Mouse (Mus musculus) gastrocnemius, adult 8-10 months (tissue): Measurements from ENCODE around the gene Zfp64. TPM values are rescaled to one million over a fixed set of nuclear protein-coding genes. Genes with fewer than 3 reads are reported as not detected.

Source experiments
- DNase-seq, 2 experiments: peaks; one replicate each; pipeline ENCODE4 v3.0.0; 2022; ENCODE audit warnings: low spot score in 2 of 2
- total RNA-seq, 4 experiments: library from RNA; stranded (reverse); gene quantifications; 2 replicates each; pipeline ENCODE4 v1.2.4; 2022

Gene Zfp64
- total RNA-seq, 4 experiments from 2014 or later: 6.8 to 10.1 (median 7.4) TPM

DNA sequence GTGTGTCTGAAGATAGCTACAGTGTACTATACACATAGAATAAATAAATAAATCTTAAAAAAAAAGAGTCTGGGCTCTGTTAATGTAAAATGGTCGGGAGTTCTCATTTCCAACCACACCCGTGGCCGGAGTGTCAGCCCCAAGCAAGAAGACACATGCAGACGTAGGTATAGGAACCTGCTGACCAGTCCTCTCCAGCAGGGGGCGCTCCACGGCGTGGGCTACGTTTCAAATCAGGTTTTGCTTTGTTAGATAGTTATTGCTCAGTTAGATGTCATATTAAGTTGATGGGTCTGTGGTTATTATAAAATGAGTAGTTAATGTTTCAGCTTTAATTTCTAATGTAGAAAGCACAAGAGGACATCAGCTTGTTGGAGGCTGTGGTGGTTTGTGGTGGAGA is 52.8 kb downstream of the Zfp64 start:
- DNase-seq: no peak

DNA sequence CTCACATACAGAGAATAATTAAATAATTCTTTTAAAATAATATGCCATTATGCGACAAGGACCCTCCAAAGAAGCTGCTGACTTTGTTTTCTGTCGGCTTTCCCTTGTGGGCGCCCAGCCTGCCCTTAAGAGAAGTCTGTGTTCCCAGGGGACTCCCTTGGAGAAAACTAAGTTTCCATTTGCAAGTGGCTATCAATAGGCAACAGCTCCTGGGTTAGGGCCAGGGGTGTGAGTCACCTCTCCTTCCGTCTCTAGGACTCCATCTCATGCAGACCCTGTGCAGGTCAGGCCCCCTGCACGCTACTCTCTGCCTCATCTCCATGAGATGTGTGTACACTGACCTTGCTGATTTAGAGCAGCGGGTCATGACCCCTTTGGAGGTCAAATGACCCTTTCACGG is 57.5 kb downstream of the Zfp64 start:
- DNase-seq: no peak

DNA sequence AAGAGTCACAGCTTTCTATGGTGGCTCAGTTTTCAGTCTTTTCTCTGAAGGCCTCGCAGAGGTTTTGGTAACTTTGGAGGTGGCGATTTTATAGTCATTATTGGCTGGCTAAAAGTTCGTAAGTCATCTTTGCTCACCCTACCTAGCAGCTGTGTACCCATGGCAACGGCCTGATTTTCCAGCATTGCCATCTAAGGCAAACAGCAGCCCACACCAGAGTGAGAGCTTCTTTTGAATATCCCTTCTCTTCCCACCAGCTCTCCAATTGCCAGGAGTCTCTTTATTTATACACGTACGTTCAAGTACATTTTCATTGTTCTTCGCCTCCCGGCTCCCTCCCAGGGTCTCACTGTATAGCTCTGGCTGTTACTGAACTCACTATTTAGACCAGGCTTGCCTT is 59.9 kb downstream of the Zfp64 start:
- DNase-seq: no peak

DNA sequence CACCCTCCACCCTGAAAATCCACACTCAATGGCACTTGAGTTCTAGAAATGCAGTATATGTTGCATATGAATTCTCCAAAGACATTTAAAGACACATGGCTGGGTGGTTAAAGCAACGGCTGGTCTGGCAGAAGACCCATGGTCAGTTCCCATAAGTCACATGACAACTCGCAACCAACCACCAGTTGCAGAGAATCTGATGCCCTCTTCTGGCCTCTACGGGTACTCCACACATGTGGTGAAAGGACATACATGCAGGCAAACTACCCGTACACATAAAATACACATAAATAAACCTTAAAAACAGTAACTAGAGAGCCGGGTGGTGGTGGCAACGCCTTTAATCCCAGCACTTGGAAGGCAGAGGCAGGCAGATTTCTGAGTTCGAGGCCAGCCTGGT is 60.6 kb downstream of the Zfp64 start:
- no peak for DNase-seq

DNA sequence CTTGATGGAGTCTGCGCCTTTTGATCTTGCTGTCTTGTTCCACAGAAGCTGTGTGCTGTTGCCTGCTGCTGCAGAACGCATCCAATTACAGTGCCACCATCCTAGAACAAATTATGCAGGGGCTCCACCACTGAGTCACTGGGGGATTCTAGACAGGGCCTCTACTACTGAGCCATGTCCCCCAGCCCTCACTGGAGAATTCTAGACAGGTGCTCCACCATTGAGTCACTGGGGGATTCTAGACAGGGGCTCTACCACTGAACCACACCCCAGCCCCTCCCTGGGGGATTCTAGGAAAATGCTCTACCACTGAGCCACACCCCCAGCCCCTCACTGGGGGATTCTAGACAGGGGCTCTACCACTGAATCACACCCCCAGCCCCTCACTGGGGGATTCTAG is 63.3 kb downstream of the Zfp64 start:
- DNase-seq: no peak

DNA sequence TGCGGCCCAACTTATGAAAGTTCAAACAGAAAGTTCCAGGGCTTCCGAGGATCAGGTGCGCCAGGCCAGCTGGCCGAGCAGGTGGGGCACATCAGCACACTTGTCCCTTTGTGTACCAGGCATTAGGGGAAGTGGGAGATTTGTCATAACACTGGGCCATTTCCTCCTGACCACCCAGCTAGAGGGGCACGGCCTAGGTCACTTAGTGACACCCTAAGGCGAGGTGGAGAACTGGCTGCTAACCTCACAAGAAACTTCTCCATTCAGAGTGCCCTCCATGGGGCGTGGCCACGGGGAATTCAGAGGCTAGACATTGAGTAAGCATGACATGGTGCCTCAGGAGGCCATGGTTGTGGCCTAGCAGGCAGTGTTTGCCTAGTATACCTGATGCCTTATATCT is 70.7 kb downstream of the Zfp64 start:
- no peak for DNase-seq

DNA sequence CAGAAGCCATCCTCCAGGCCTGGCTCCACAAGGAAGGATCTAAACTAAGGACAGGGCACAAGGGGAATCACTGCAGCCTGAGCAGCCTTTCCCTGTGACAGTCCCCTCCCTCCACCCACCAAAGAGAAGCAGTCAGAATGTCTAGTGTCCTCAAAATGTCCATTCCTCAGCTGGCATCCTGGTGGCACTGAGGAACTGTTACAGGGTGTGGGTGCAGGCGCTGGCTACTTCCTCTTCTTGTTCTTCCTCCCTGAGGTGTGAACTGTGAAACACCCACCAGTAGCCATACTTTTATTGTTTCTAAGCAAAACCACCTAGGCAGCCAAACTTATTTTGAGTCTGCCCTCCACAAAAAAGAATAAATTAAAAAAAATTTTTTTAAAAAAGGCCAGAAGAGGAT is 72.4 kb downstream of the Zfp64 start:
- DNase-seq: no peak

DNA sequence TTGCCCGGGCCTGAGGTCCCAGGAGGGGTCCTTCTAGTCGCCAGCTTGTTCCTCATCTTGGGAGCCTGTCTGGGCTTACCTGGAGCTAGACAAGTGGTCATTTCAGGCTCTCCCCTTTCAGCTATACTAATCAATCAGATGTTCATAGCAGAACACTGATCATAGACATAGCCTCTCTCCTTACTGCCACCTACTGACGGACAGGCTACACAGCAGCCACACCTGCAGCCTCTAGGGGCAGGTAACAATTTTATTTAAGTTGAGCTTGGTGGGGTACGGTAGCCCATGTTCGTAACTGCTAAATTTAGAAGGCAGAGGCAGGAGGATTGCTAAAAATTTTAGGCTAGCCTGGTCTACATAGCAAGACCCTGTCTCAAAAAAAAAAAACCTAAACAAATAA is 73.5 kb downstream of the Zfp64 start:
- DNase-seq: no peak

DNA sequence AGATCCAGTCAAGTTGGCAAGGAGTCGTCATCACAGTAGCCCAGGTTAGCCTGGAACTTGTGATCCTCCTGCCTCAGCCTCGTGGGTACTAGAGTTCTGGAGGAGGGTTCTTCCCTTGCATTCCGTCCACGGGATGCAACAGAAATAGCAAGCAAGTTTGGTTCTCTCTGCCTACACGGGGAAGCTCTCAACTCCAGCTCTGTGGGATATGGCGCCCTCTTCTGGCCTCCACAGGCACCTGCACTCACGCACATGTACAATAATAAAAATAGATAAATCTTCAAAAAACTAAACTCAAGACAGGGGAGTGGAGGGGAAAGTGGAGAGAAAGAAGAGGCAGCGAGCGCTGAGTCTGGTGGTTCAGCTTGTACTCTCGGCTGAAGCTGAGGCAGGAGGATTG is 75.8 kb downstream of the Zfp64 start:
- DNase-seq: no peak

DNA sequence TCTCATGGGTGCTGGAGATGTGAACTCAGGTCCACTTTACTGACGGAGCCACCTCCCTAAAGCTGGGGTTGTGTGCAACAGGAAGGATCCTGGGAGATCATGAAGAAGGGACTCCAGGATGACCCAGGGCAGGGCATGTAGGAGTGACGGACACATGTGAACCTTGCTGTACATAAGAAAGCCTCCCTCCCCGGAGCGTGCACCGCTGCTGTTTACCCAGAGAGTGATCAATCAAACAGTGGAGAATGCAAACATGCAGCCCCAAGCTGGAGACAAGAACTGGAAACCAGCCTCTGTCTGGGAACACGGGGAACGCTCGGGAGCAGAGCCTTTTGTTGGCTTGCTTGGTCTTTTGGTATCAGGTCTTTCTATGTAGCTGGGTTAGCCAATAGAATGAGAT is 76.7 kb downstream of the Zfp64 start:
- DNase-seq: no peak

DNA sequence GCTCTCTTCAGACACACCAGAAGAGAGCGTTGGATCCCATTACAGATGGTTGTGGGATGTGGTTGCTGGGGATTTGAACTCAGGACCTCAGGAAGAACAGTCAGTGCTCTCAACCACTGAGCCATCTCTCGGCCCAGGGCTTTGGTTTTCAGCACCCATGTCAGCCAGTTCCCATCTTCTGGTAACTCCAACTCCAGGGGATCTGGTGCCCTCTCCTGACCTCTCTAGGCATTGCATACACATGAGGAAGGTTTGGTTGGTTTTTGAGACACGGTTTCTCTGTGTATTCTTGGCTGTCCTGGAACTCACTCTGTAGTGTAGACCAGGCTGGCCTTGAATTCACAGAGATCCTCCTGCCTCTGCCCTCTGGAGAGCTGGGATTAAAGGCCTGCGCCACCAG is 77.2 kb downstream of the Zfp64 start:
- no peak for DNase-seq

DNA sequence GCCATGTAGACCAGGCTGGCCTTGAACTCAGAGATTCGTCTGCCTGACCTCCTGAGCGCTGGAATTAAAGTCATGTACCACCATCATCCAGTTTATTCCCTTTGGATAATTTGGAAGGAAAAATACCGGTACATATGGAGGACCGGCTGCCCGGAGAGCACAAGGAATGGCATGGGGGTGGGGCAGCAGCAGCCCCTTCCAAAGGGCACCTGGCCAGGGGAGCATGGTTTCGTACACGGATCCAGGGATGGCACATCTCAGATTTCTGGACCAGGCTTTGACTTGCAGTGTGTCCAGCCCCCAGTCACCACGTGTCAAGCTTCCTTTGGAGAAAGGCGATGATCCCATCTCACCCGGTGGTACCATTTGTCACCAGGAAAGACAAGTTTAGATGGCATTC is 78.8 kb downstream of the Zfp64 start:
- DNase-seq: no peak

DNA sequence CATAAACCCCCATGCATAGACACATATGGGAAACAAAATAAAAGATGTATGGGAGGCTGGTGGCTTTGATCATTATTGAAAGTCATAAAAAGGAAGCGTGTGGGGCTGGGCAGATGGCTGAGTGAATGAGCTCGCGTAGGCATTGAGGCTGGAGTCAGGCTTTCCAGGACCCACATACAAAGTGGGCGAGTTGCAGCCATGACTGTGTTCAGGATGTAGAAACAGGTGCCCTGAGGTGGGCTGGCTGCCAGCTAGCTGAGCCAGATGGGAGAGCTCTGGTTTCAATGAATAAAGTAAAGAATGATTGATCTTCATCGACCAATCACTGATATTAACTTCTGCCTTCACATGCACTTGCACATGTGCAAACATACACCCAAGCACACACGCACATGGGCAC is 80.9 kb downstream of the Zfp64 start:
- no peak for DNase-seq

DNA sequence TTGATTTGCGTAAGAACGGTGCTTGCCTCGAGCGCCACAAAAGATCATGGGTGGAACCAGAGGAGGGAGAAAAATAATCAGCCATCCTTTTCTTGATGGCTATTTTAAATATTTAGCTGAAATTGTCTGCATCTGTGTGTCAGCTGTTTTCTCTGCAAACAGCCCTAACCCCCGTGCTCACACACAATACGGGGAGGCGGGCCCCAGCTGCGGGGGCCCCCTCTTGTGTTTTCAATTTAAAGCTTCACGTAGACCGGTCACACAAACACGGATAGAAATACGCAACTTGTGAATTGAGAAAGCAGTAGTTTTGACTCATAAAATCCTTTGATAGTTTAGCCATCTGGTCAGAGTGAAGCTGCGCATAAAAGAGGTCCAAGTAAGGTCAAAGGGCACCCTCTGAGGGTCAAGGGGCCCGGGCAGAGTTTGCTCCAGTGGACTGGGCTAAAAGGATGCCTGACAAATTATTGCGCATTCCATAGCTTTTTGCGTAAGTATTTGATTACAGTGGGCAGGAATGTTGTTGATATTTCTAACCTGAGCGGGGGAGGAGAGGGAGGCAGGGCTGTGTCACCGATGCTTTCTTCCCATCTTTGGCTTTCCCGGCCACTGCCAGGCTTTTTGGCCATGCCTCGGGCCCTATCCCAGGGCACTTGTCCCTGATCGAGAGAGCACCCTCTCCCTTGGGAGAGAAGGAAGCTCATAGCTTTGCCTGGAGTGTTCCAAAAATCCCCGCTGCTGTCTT is 83.4 kb downstream of the Zfp64 start:
- no peak for DNase-seq

DNA sequence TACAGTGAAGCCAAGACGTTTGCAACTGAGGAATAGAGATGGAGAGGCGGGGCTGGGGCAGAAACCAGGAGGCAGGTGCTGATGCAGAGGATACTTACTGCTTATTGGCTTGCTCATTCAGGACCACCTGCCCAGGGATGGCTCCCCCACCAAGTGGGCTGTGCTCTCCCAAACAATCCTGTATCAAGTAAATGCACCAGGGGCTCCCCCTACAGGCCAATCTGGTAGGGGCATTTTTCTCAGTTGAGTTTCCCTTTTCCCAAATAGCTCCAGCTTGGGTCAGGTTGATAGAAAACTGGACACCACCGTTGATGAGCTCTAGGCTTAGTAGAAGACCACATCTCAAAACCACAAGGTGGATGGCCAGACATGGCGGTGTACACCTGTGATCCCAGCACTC is 84.9 kb downstream of the Zfp64 start:
- no peak for DNase-seq

DNA sequence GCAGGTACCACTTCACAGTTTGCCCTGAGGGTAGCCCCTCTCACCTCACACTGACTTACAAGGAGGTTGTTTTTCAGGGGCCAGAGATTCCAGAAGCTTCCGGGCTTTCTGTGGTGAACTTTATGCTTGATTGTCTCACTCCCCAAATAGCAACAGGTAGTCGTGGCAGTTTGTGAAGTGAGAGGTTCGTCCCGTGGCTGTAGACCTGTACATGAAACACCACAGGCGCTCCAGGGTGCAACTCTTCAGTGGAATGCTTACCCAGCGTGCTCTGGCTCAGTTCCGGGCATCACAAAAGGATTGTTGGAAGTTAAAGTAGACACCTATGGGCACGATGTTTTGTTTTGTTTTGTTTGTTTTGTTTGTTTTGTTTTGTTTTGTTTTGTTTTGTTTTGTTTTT is 88.4 kb downstream of the Zfp64 start:
- no peak for DNase-seq

DNA sequence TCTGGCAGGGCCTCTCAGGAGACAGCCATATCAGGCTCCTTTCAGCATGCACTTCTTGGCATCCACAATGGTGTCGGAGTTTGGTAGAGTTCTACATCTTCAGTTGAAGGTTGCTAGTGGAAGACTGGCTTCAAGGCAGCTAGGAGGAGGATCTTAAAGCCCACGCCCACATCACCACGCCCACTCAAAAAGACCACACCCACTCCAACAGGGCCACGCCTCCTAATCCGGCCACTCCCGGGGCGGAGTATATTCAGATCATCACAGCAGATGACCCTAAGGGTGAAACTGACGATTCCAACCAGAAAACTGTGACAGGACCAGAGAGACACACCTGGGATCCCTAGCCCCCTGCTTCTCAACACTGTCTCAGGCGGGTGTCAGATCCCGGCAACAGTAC is 89.0 kb downstream of the Zfp64 start:
- no peak for DNase-seq

DNA sequence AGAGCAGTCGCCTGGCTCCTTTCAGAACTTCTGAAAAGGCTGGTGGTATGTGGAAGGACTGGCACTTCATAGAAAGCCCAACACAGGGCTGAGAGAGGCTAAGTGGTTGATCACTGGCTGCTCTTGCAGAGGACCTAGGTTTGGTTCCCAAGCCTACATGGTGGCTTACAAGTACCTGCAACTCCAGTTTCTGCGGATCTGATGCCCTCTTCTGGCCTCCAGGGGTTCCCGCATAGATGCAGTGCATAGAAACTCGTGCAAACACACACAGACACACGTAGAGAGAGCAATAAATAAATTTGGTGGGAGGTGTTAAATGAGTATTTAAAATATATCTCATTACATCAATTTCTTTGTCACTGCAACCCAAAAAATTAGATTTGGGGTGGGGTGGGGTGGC is 90.5 kb downstream of the Zfp64 start:
- DNase-seq: no peak

DNA sequence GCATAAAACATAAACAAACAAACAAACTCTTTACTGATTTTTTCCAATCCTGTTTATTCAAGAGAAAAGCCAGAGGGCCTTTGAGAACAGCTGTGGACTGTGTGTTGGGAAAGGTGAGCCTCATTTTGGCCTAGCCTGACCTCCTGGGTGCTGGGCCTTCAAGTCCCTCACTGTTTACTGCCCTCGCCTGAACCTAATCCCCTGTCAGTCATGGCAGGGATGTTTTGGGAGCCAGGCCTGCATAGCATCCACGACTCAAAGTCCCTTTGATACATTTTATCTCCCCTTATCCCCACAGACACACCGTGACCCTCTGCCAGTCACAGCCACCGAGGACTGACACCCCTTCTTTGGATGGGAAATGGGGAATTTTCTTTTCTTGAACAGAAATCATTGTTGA is 92.7 kb downstream of the Zfp64 start:
- DNase-seq: no peak

DNA sequence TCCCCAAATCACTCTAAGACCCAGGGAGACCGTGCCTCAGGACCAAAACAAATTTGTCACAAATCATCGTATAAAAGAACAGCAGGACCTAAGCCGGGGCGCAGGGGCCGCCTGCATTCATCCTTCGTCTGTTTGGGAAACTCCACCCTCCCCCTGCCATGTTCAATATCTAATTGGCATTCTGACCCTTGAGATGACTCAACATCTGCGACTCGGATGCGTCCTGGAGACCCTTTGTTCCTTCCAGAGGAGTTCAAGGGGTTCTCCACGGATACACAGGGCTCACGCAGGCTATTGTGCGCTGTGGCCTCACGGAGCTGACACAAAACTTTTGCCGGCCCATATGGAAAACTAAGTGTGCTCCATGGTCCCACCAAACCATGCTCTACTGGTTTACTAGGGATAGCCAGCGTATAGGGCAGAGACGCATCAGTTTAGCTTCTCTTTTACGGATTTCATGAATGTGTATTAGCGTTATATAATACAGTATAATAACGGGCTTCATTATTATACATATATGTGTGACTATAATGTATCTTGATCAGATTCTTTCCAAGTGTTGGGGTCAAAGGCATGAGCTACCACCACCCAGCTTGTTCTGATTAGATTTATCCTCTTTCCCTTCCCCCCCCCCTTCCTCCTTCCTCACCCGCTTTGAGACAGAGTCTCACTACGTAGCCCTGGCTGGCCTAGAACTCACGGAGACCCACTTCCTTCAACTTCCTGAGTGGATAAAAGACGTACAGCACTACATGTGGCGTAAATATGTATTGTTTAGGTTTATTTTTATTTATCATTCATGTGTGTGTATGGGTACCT is 94.3 kb downstream of the Zfp64 start:
- no peak for DNase-seq

DNA sequence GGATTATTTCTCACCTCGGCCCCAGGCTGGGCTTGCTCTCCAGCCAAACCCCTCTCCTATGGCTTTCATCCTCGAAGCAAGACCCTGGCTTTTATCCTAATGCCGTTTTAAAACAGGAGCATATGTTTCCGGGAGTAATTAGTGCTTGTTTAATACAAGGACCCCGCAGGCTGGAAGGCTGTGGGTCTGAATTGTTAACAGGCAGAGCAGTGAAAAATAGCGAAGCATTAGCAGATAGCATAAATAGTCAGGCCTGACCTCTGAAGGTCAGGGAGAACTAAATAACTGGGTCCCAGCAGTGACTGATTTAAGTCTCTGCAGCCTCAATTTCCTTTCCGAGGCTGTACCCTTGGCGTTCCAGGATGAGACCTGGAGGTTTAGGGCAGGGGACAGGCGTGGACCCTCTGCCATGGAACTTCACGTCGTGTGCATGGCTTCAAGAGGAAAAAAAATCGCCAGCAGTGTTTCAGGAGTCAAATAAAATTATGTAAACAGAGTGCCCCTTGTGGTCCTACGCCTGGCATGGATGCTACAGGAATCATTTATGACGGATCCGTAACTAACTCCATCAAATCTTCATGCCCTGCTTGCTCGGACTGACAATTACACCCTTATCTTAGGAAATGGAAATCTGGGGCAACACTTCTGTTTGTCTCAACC is 95.2 kb downstream of the Zfp64 start:
- no peak for DNase-seq

DNA sequence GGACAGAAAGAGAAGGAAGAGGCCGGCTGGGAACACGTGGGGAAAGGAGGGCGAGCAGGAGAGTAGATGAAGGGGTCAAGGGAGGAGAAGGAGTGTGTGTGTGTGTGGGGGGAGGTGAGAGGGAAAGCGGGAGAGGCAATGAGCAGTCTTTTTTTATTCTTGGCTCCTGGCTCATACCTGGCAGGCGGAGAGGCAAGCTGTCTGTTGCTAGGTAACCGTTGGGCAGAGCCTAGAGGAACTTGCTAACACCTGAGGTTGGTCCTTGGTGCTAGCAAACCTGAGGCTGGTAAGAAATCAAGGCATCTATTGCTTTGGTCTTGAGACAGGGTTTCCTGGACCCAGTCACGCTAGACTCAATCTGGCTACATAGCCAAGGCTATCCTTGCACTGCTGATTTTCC is 98.7 kb downstream of the Zfp64 start:
- DNase-seq: no peak

DNA sequence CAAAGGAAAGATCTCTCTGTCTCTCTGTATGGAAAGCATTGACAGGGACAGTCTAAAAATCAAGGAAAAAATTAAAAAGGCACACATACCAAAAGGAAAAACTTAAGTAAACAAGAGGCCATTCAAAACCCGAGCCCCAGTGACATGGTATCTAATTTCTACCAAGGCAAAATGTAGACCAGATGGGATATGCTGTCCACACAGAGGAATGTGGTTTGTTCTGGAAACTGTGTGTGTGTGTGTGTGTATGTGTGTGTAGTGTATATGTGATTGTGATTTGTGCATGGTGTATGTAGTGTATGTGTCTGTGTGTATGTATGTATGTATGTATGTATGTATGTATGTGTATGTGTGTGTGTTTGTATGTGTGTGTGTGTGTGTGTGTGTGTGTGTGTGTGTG is 100.6 kb downstream of the Zfp64 start:
- DNase-seq: no peak
